Mouse (Mus musculus): ENCODE measurements around the gene Zdhhc7.

DNA sequence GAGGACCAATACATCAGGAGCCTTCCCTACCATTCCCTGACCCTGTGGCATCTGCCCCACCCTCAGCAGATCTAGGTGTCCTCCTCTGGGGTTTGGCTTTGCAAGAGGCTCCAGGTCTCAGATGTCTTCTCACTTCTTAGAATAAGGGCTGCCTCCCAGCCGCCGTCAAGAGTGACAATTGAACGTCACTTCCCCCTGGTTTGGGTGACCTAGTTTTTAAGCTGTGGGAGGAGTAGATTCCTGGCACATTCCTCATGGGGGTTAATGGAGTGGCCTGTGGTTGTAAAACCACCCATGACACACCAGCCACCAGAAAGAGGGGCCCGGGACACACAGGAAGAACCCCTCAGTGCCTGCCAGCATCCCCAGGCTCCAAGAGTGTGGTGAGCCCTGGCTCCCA, 50.3 kb downstream of the Zdhhc7 start:
- TF ChIP-seq CTCF (IDR thresholded peaks at IDR 0.05), result no peak
- TF ChIP-seq EP300 (IDR thresholded peaks at IDR 0.05), result no peak

Data from lung, postnatal 0 days (tissue).